Mouse (Mus musculus) layer of hippocampus, postnatal 25 days (tissue): Measurements from ENCODE around the gene Foxm1. TPM values are rescaled to one million over a fixed set of nuclear protein-coding genes. Genes with fewer than 3 reads are reported as not detected.
"Not testable (repeated sequence)": the region's sequence is repeated elsewhere in the genome, so short reads cannot be mapped to it uniquely, and the experiment has no call there.

Source experiments
- DNase-seq, 2 experiments: peaks; one replicate each; pipeline ENCODE4 v3.0.0; 2022; ENCODE audit warnings: mixed read lengths in 2 of 2, low spot score in 1 of 2; ENCODE audit errors: extremely low spot score in 1 of 2
- total RNA-seq, 2 experiments: library from RNA; stranded (reverse); gene quantifications; 2 replicates each; pipeline ENCODE4 v1.2.3; 2021

Gene Foxm1
- total RNA-seq, 2 experiments from 2014 or later, result 1.6 to 2.0 TPM

DNA sequence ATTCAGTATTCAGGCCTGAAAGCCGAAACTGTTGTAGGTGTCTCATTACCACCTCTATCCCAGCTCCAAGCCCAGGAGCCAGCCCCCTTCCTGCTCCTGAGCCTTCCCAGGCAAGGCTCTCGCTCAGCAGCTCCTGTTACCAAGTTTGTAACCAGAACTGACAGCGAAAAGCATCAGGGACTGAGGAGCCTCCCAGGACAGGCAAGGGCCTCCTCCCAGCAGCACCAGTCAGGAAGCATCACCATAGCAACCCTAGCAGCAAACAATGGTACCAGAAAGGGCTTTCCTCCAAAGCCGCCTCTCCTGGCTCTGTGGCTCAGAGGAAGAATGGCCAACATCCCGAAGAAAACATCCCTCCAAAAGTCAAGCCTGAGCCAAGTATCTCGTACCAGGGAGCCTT lies 12.4 kb downstream of the Foxm1 start, which contains the start of the genes Tex52 and Gm44596:
Tex52 (plus strand) TSS at position 265 of the 400 bp plus-strand sequence.
Gm44596 (plus strand) TSS at position 312 of the 400 bp plus-strand sequence.
- peak; percentile 12 to 28 for DNase-seq

DNA sequence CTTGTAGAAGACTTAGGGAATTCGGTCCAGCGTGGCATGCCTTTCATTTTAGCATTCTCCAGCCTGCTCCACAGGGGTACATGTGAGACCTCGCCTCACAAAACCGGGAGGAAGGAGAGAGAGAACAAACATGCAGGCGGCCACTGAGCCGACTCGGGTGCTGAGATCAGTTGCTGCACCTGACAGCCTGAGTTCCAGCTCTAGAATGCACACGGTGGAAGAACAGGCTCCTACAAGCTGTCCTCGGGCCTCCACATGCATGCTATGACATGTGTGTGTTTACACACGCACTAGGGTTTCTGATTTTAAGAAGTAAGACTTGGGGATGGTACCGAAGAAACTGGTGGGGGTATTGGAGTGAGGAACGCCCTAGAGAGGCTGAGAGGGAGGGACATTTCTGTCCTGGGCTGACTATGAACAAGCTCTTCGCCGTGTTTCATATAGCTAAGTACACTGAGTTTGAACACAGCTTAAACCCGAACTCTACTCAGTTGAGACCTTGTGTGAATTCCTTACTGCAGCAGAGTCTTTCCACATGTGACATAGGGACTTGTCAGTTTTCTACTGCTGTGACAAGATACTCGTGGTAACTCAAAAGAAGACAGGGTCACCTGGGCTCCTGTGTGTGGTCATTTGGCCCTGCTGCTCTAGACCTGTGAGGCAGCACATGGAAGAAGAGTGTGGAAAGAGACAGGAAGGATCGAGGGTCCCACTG lies 13.8 kb downstream of the Foxm1 start:
- no peak for DNase-seq

DNA sequence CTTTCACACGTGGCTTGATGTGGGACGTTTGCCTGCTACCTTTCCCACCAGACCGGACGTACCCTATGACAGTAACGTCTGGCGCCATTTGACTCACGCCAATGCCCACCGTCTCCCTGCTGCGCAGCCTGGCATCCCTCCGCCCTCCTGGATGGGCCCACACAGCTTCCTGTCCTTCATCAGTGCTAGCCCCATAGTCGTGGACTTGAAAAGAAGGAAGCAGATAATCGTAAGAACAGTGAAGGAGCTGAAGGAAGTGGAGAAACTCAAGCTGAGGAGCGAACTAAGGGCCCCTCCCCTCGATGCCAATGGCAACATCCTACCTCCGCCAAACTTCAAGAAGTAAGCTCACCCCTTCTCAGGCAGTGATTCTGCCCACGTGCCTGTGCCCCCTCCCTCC lies 16.9 kb downstream of the Foxm1 start:
- DNase-seq, result no peak

- not testable (repeated sequence) for DNase-seq
Measured at GRCm38 (mm10) chr6:128380594-128381167, 17.9 kb downstream of the Foxm1 start.

DNA sequence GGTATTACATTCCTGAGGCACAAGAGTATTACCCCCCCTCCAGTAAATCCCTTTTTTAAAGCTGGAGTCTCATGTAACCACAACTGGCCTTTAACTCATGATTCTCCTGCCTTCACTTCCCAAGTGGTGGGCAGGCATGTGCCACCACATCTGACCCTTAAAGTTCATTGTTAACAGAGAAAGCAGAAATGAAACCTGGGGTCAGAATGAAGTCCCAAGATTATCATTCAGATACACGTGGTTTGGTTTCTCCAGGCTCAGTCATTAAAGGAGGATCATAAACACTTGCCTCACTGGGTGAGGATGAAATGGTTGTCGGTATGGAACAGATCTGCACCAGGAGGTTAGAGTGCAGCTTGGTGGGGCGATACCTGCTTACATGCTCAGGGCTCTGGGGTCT lies 18.5 kb downstream of the Foxm1 start:
- DNase-seq, result no peak

DNA sequence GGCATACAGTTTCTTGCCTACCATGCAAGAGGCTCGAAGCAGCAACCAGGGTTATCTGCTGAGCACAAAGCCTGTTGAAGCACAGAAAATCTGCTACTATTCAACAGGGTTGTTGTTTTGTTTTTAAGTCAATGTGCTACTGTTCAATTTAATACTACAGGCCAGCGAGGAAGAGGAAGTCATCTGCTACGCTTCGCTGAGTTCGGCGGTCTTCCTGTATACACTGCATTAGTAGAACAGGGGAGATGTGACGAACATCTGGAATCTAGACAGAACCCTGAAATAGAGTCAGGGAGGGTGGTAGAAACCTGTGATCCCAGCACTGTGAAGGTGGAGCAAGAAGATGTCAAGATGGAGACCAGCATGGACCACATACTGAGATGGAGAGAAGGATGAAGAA lies 21.0 kb downstream of the Foxm1 start:
- no peak for DNase-seq

GRCm38 (mm10) chr6:128385026-128385425 lies 22.3 kb downstream of the Foxm1 start:
- no peak for DNase-seq

DNA sequence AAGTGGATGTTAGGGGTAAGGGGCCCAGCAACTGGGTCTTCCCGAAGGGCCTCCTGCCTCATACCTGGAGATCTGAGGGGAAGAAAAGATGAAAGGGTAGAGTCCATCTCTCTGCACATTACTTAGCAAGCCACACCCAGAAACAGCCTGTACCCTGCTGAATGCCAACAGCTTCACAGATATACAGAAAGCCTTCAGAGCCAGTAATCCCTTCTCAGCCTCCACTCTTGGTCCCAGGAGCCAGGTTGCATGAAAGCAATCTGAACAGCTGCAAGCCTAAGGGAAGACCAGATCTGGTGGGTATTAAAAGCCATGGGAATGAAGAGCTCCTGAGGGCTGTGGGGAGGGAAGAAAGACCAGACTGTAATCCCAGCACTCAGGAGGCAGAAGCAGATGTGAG lies 26.4 kb downstream of the Foxm1 start:
- DNase-seq, result no peak

GRCm38 (mm10) chr6:128390683-128391082 lies 27.9 kb downstream of the Foxm1 start:
- DNase-seq, result no peak

- no peak for DNase-seq
Measured at GRCm38 (mm10) chr6:128397574-128398261, 35.0 kb downstream of the Foxm1 start.

GRCm38 (mm10) chr6:128398996-128399395 lies 36.2 kb downstream of the Foxm1 start, which contains the start of gene Nrip2:
Nrip2 (plus strand) TSS chr6:128399296.
- DNase-seq, result no peak

DNA sequence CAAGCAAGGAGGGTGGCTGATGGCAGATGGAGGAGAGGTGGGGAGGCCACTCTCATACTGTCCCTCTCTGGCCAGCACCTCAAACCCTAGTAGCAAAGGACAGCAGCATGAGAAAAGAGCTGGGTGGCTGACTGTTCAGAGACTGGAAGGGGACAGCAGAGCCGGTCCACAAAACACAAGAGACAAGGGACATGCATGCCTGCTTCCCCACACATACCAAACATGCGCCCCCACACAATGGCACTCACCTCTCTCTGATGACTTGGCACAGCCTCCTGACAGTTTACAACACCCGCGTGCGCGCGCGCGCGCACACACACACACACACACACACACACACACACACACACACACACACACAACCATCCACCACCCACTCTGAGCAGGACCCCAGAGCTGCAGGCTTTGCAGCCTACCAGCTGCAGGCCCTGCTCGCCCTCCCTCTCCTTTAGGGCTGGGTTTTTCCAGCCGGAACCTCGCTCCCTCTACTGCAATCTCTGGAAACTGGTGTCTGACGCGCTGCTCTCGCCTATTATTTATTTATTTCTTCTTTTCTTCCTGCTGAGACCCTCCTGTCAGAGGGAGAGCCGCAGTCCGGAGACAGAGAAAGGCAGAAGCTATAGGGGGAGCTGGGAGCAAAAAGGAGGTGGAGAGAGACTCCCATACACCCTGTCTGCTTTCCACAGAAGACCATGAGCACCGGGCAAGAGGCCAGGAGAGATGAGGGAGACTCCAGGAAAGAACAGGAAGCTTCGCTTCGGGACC lies 36.8 kb downstream of the Foxm1 start:
- peak in 1 of 2 experiments; percentile 55 for DNase-seq

- no peak for DNase-seq
Measured at GRCm38 (mm10) chr6:128404708-128405107, 41.9 kb downstream of the Foxm1 start.

DNA sequence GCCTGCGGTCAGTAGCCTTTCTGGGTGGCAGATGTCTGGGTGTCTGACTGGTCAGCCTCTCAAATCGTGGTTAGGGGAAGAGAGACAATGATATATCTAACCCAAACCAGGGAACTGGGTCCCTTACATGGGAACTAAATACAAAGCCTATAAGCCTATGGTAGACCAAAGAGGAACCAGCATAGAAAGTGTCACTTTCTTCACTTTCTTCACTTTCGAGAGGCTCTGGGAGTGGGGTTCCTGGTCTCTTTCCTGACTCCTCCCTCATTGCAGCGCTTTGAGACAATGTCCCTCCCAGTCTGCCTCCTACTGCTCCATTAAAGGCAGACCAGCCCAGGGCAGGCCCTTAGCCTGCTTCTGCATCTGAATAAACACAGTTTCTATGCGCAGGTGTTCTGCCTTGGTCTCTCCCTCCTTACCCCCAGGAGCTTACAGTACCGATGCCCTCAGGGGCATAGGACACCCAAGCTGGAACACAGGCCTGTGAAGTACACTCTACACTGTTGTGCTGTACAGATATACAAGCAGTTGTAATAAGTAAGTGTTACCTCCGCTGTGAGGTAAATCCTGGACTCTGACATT lies 45.9 kb downstream of the Foxm1 start:
- no peak for DNase-seq

DNA sequence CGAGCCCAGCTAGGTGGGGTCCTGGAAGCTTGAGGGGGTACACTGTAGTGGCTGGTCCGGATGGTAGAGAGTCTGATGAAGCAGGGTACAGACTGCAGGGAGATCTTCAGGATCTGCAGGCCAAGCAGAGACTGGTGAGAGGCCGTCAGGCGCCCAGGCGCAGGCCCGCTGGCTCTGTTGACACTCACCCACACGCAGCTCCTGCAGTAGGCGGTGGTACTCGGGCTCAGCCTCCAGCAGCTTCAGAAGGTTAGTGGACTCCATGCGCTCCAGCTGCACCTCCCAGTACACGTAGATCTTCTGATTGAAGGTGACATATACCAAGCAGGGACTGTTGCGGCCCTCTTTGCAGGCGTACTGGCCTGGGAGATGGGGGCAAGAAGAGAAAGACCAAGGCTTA lies 47.5 kb downstream of the Foxm1 start:
- no peak for DNase-seq

DNA sequence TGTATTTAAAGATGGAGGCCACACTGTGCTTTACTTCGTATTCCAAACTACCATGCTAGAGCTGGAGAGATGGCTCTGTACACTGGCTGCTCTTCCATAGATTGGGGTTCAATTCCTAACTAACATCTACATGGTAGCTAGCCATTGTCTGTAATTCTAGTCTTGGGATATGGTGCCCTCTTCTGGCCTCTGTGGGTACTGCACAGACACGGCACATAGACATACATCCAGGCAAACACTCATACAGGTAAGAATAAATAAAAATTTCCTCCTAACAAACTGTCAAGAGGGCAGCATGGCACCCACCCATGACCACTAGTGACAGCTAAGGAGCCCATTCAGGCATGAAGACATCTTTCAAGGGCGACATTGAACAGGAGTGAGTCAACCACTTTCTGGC lies 48.3 kb downstream of the Foxm1 start:
- DNase-seq, result peak; percentile 85 to 97

DNA sequence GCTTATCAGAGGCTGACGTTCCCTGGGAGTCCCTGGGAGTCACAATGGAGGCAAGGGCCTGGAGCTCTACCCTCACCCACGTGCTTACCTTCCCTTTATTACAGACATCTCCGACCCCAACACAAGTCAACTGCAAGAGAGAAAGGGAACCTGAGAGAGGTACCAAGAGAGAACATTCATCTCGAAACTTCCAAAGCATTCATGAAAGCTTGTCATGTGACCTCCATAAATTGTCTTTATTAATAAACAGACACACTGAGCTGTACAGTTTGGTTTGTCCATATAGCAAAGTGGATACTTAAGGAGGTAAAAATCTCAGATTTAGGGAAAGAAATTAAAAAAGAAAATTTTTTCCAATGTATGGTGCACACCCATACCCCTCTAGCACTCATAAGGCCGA lies 53.4 kb downstream of the Foxm1 start:
- no peak for DNase-seq

GRCm38 (mm10) chr6:128418076-128418475 lies 55.3 kb downstream of the Foxm1 start:
- no peak for DNase-seq

- no peak for DNase-seq
Measured at GRCm38 (mm10) chr6:128421036-128421435, 58.3 kb downstream of the Foxm1 start.

DNA sequence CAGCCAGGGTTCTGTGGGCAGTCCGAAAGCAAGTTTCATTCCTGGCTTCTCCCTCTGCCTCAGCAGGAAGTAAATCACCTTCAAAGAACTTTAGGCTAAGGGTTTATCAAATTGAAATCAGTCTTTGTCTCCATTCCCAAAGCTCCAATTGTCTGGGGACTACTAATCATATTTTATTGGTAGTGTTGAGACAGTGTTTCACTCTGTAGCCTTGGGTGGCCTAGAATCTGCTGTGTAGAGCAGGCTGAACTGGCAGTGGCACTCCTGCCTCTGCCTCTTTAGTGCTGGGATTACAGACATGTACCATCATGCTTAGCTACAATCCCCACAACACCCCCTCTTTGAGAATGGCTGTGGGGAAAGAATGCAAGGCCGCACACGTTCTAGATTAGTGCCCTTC lies 58.7 kb downstream of the Foxm1 start:
- DNase-seq, result no peak
